Mouse (Mus musculus): Measurements from ENCODE around the gene Fry.

GRCm38 (mm10) chr5:150216066-150216465 is 97.6 kb downstream of the Fry start:
- no peak for TF ChIP-seq POLR2AphosphoS2 (IDR thresholded peaks at IDR 0.05; ENCODE audit: insufficient read length, low read depth)
- TF ChIP-seq POLR2A (IDR thresholded peaks at IDR 0.05; ENCODE audit: insufficient read length, low read depth) = no peak
- TF ChIP-seq REST (IDR thresholded peaks at IDR 0.05; ENCODE audit: insufficient read depth, insufficient read length) = no peak
- no peak for TF ChIP-seq E2F4 (IDR thresholded peaks at IDR 0.05; ENCODE audit: insufficient read depth)
- no peak for TF ChIP-seq USF1 (IDR thresholded peaks at IDR 0.05; ENCODE audit: low read depth)
- no peak for TF ChIP-seq MAX (IDR thresholded peaks at IDR 0.05; ENCODE audit: low read depth)
- TF ChIP-seq TCF12 (IDR thresholded peaks at IDR 0.05; ENCODE audit: insufficient read depth, poor library complexity, severe bottlenecking) = no peak
- TF ChIP-seq CEBPB (IDR thresholded peaks at IDR 0.05; ENCODE audit: insufficient read depth, poor library complexity, severe bottlenecking) = no peak
- TF ChIP-seq SRF (IDR thresholded peaks at IDR 0.05; ENCODE audit: control insufficient read depth, insufficient read length, low read depth) = no peak
- TF ChIP-seq MYOD1 (IDR thresholded peaks at IDR 0.05; ENCODE audit: control insufficient read depth in 1 of 3, insufficient read length in 2 of 3, low read depth in 2 of 3) = no peak
- TF ChIP-seq MYOG (IDR thresholded peaks at IDR 0.05; ENCODE audit: control insufficient read depth in 1 of 3, insufficient read depth in 1 of 3, insufficient read length in 2 of 3, low read depth in 2 of 3) = no peak
